Mouse (Mus musculus): Measurements from ENCODE around the gene Gja4. TPM values are rescaled to one million over a fixed set of nuclear protein-coding genes. Genes with fewer than 3 reads are reported as not detected.

The Gja4 gene
- 18.1 and 20.8 TPM in 2 replicates for polyA plus RNA-seq (2015; fragmentation: Nextera tagmentation; extraction: Ambion mirVana)

- Histone ChIP-seq H3K9ac (ENCODE audit: low read depth, low read length) (peak within 1 kb of the TSS; percentile 81), H3K4me2 (ENCODE audit: low read length) (peak within 1 kb of the TSS; percentile 94), H3K27ac (ENCODE audit: low read length) (peak within 1 kb of the TSS; percentile 55; the same call in 1 of the 2 replicates), H3K27me3 (ENCODE audit: control insufficient read depth, insufficient read depth, low read depth, low read length) (peaks cover 7% of the 10 kb centered on the region; the same call in 1 of the 2 replicates), H3K9me3 (replicated peaks; ENCODE audit: control insufficient read depth, low read length, poor library complexity, severe bottlenecking) (no peaks in the 10 kb centered on the region), H3K4me1 (ENCODE audit: control insufficient read depth, insufficient read depth, low read length) (peaks cover 7% of the 10 kb centered on the region; the same call in 1 of the 2 replicates), H3K4me3 (ENCODE audit: low read depth, low read length) (peak within 1 kb of the TSS; percentile 63), H3K36me3 (ENCODE audit: control insufficient read depth, insufficient read depth, low read length) (no peaks in the 10 kb centered on the region)
- peak; percentile 82 for ATAC-seq
- under 1% methylated on average over 25 of the region's 25 CpGs for WGBS
Measured at GRCm38 (mm10) chr4:127313861-127314260, at the start of gene Gja4. Gja4 (minus strand) TSS chr4:127314039.

GRCm38 (mm10) chr4:127363331-127363730 lies 49.5 kb upstream of the Gja4 start:
- Histone ChIP-seq H3K9me3 (replicated peaks; ENCODE audit: control insufficient read depth, low read length, poor library complexity, severe bottlenecking) (no peaks in the 10 kb centered on the region), H3K27me3 (ENCODE audit: control insufficient read depth, insufficient read depth, low read depth, low read length) (no peaks in the 10 kb centered on the region), H3K4me2 (ENCODE audit: low read length) (no peak overlapping the region), H3K36me3 (ENCODE audit: control insufficient read depth, insufficient read depth, low read length) (no peaks in the 10 kb centered on the region), H3K4me1 (ENCODE audit: control insufficient read depth, insufficient read depth, low read length) (peaks cover 7% of the 10 kb centered on the region; the same call in 1 of the 2 replicates), H3K27ac (ENCODE audit: low read length) (no peak overlapping the region), H3K9ac (ENCODE audit: low read depth, low read length) (no peak overlapping the region), H3K4me3 (ENCODE audit: low read depth, low read length) (no peak overlapping the region)
- no peak for ATAC-seq
- WGBS, result 65% methylated on average over 4 of the region's 4 CpGs

DNA sequence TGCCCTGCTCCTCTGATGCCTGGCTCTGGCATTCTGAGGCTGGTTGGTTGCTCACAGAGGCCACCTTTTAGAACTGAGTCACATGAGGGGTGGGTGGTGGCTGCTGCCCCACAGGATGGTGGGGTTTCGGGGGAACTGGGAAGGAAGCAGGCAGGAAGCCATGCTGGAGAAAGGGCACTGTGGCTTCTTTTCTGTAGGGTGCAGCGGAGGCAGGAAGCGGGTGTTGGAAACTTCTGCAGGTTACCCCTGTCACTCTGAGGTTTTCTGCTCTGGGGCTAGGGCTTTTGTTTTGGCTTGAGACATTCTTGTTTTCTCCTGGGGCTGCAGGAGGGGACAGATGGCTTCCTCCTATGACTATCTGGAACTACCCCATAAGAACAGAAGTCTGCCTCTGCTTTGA lies 48.7 kb upstream of the Gja4 start:
- no peaks in the 10 kb centered on the region for H3K36me3 ChIP-seq (ENCODE audit: control insufficient read depth, insufficient read depth, low read length)
- WGBS, result 86% methylated on average over 3 of the region's 3 CpGs
- H3K4me1 ChIP-seq (ENCODE audit: control insufficient read depth, insufficient read depth, low read length), result peaks cover 7% of the 10 kb centered on the region; the same call in 1 of the 2 replicates
- H3K27me3 ChIP-seq (ENCODE audit: control insufficient read depth, insufficient read depth, low read depth, low read length), result no peaks in the 10 kb centered on the region
- H3K4me2 ChIP-seq (ENCODE audit: low read length), result no peak overlapping the region
- ATAC-seq, result no peak
- H3K9ac ChIP-seq (ENCODE audit: low read depth, low read length), result no peak overlapping the region
- no peak overlapping the region for H3K27ac ChIP-seq (ENCODE audit: low read length)
- H3K4me3 ChIP-seq (ENCODE audit: low read depth, low read length), result no peak overlapping the region
- H3K9me3 ChIP-seq (replicated peaks; ENCODE audit: control insufficient read depth, low read length, poor library complexity, severe bottlenecking), result no peaks in the 10 kb centered on the region

- no peak within 1 kb of the TSS for H3K4me2 ChIP-seq (ENCODE audit: low read length)
- H3K27ac ChIP-seq (ENCODE audit: low read length), result no peak within 1 kb of the TSS
- 33% methylated on average over 5 of the region's 5 CpGs for WGBS
- no peak within 1 kb of the TSS for H3K4me3 ChIP-seq (ENCODE audit: low read depth, low read length)
- H3K4me1 ChIP-seq (ENCODE audit: control insufficient read depth, insufficient read depth, low read length), result no peaks in the 10 kb centered on the region
- H3K27me3 ChIP-seq (ENCODE audit: control insufficient read depth, insufficient read depth, low read depth, low read length), result no peaks in the 10 kb centered on the region
- H3K9ac ChIP-seq (ENCODE audit: low read depth, low read length), result no peak within 1 kb of the TSS
- no peaks in the 10 kb centered on the region for H3K9me3 ChIP-seq (replicated peaks; ENCODE audit: control insufficient read depth, low read length, poor library complexity, severe bottlenecking)
- no peak for ATAC-seq
- no peaks in the 10 kb centered on the region for H3K36me3 ChIP-seq (ENCODE audit: control insufficient read depth, insufficient read depth, low read length)
Measured at GRCm38 (mm10) chr4:127358018-127358417, 44.2 kb upstream of the Gja4 start, which contains the start of gene Gjb5. Gjb5 (minus strand) TSS chr4:127358181.

DNA sequence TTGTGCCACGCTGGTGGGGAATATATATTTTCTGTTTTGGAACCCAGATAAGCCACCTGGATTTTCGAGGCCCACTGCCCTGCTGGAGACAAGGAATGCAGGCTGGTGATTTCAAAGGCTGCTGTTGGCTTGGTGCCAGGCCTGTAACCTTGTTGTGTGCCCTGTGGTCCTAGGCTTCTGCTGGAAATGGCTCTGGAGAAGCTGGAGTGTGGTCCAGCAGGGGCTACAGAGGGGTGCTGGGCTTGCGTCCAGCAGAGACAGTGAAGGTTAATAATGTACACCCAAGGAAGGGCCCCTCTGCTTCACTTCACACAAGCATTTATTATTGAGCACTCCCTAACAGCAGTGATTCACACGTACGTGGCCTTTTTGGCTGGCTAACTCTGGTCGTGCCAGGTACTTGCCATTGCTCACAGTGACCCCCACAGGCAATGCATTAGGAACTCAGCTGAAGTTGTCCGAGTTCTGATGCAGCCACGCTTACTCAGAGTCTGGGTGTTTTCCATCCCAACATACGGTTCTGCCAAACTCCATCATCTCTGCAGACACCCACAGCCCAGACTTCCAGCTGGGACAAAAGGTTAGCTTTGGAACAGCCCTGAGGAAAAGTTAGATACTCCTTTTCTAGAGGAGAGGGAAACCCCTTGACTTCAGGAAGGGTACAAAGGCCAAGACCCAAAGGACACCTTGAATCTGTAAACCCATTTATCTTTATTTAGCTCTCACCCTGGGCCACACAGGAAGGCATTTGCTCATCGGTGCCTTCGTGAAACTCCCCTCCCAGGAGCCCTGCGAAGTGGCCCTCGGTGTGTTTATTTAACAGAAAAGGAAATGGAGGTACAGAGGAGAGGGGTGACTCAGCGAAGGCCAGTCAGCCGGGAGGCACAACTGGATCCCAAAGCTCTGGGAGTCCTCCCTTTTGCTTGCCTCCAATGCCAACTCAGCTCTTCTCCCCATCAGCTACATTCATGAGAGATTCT lies 41.0 kb upstream of the Gja4 start:
- Histone ChIP-seq H3K36me3 (ENCODE audit: control insufficient read depth, insufficient read depth, low read length) (no peaks in the 10 kb centered on the region), H3K27me3 (ENCODE audit: control insufficient read depth, insufficient read depth, low read depth, low read length) (no peaks in the 10 kb centered on the region), H3K4me2 (ENCODE audit: low read length) (no peak overlapping the region), H3K9me3 (replicated peaks; ENCODE audit: control insufficient read depth, low read length, poor library complexity, severe bottlenecking) (no peaks in the 10 kb centered on the region), H3K4me3 (ENCODE audit: low read depth, low read length) (no peak overlapping the region), H3K9ac (ENCODE audit: low read depth, low read length) (no peak overlapping the region), H3K4me1 (ENCODE audit: control insufficient read depth, insufficient read depth, low read length) (no peaks in the 10 kb centered on the region), H3K27ac (ENCODE audit: low read length) (no peak overlapping the region)
- ATAC-seq, result no peak
- WGBS, result 81% methylated on average over 15 of the region's 15 CpGs

DNA sequence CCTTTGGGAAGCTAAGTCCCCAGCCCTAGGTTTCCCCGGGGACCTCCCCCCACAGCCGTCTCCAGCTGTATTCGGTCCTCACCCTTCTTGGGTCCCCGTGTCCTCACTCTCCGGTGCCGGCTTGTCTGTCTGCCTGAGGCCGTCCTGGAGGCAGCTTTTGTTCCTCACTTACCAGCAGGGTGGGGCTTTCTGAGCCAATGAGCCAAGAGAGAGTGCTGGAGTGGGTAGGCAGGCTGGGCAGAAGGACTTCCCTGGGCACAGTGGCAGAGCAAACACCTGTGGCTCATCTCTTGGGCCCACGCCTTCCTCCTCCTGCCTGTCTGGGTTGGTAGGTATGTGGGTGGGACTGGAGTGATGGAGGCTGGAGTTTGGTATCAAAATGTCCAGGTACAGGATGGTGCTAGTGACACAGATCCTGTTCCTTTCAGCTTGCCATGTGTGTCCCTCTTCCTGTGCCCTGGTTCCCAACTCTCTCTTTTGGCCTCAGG lies 40.2 kb upstream of the Gja4 start, which contains the start of gene Gjb4:
Gene Gjb4 (minus strand): TSS at position 131 of the 488 bp plus-strand sequence.
- no peak for ATAC-seq
- no peaks in the 10 kb centered on the region for H3K4me1 ChIP-seq (ENCODE audit: control insufficient read depth, insufficient read depth, low read length)
- no peaks in the 10 kb centered on the region for H3K27me3 ChIP-seq (ENCODE audit: control insufficient read depth, insufficient read depth, low read depth, low read length)
- no peak within 1 kb of the TSS for H3K4me2 ChIP-seq (ENCODE audit: low read length)
- H3K4me3 ChIP-seq (ENCODE audit: low read depth, low read length), result no peak within 1 kb of the TSS
- H3K27ac ChIP-seq (ENCODE audit: low read length), result no peak within 1 kb of the TSS
- H3K9ac ChIP-seq (ENCODE audit: low read depth, low read length), result no peak within 1 kb of the TSS
- H3K36me3 ChIP-seq (ENCODE audit: control insufficient read depth, insufficient read depth, low read length), result no peaks in the 10 kb centered on the region
- no peaks in the 10 kb centered on the region for H3K9me3 ChIP-seq (replicated peaks; ENCODE audit: control insufficient read depth, low read length, poor library complexity, severe bottlenecking)
- WGBS, result 37% methylated on average over 8 of the region's 8 CpGs

DNA sequence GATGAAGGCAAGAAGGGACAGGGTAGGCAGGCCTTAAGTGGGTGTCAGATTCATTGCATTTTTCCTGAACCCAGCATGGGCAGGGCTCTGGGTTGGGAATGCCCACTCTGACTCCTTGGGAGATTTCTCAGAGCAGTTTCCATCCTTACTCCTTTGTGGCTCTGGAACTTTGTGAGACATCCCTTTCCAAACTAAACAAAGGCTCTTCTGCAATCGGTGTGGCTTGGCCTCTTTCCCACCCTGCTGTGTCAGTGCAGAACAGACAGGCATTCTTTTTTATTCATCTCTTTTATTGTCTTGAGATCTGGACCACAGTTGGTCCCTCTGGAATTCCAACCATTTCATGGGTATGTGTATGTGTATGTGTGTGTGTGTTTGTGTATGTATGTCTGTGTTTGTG lies 38.8 kb upstream of the Gja4 start:
- Histone ChIP-seq H3K36me3 (ENCODE audit: control insufficient read depth, insufficient read depth, low read length) (no peaks in the 10 kb centered on the region), H3K27ac (ENCODE audit: low read length) (no peak overlapping the region), H3K9ac (ENCODE audit: low read depth, low read length) (no peak overlapping the region), H3K27me3 (ENCODE audit: control insufficient read depth, insufficient read depth, low read depth, low read length) (no peaks in the 10 kb centered on the region), H3K4me1 (ENCODE audit: control insufficient read depth, insufficient read depth, low read length) (no peaks in the 10 kb centered on the region), H3K4me2 (ENCODE audit: low read length) (no peak overlapping the region), H3K9me3 (replicated peaks; ENCODE audit: control insufficient read depth, low read length, poor library complexity, severe bottlenecking) (no peaks in the 10 kb centered on the region), H3K4me3 (ENCODE audit: low read depth, low read length) (no peak overlapping the region)
- WGBS, result 4% methylated on average over 1 of the region's 1 CpGs
- no peak for ATAC-seq

GRCm38 (mm10) chr4:127349560-127350300 lies 35.9 kb upstream of the Gja4 start:
- Histone ChIP-seq H3K9ac (ENCODE audit: low read depth, low read length) (no peak overlapping the region), H3K9me3 (replicated peaks; ENCODE audit: control insufficient read depth, low read length, poor library complexity, severe bottlenecking) (no peaks in the 10 kb centered on the region), H3K36me3 (ENCODE audit: control insufficient read depth, insufficient read depth, low read length) (no peaks in the 10 kb centered on the region), H3K27me3 (ENCODE audit: control insufficient read depth, insufficient read depth, low read depth, low read length) (no peaks in the 10 kb centered on the region), H3K4me1 (ENCODE audit: control insufficient read depth, insufficient read depth, low read length) (no peaks in the 10 kb centered on the region), H3K27ac (ENCODE audit: low read length) (no peak overlapping the region), H3K4me3 (ENCODE audit: low read depth, low read length) (no peak overlapping the region), H3K4me2 (ENCODE audit: low read length) (no peak overlapping the region)
- WGBS, result 60% methylated on average over 4 of the region's 4 CpGs
- ATAC-seq, result no peak
